Mouse (Mus musculus): ENCODE measurements around the gene Ptpra. TPM values are rescaled to one million over a fixed set of nuclear protein-coding genes. Genes with fewer than 3 reads are reported as not detected.

Ptpra gene
- total RNA-seq (2021) = 10 to 100 TPM; 17.3 to 21.4 TPM
- long read RNA-seq, experiment 1, full-length matches to known transcripts = 7 of 16 reads
- long read RNA-seq, experiment 1, partial matches to known transcripts = 1 of 16 reads
- long read RNA-seq, experiment 1, other reads (novel, unspliced or antisense) = 8 of 16 reads
- long read RNA-seq, experiment 2, full-length matches to known transcripts = 14 of 22 reads
- long read RNA-seq, experiment 2, partial matches to known transcripts = 0 of 22 reads
- long read RNA-seq, experiment 2, other reads (novel, unspliced or antisense) = 8 of 22 reads

- peak; percentile 90 for DNase-seq
These were observed at the start of gene Ptpra for GRCm38 (mm10) chr2:130449794-130450433. Ptpra (plus strand) TSS chr2:130450278.

DNA sequence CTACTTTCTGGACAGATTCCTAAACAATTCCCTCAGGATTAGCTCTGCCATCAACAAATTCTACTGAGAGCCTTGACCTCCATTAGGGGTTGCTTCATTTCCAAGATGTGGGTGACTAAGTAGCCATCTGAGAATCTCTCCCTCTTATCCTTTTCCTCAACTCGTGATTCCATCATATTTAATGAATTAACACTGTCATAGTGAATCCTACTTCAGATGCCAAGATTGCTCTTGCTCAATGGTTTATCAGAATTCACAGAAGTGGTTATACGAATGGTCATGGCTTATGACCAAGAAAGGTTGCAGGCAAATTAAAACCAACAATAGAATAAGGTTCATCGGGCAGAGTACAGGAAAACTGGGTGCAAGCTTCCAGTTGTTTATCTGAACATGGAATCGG lies 48.2 kb upstream of the Ptpra start:
- no peak for DNase-seq

GRCm38 (mm10) chr2:130404939-130405338 lies 45.1 kb upstream of the Ptpra start, which contains the start of the genes Gm28372 and 1700020A23Rik:
Gm28372 (plus strand) TSS chr2:130405239.
1700020A23Rik (plus strand) TSS chr2:130405259.
- no peak for DNase-seq

DNA sequence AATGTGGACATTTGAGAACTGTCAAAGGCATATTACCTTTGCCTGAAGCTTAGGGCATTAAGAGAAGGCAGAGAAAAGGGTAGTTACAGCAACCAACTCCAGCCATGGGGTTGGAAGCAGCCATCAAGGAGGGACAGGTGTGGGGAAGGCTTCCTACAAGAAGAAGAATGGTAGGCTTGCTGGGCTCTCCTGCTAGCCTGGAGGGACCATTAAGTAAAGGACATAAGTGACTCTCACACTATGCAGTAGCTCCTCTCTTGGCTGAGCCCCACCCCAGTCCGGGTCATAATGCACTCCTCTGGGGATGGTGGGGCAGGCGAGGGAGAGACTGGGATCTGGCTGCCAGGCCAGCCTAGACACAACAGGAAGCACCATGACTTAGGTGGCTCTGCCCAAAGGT lies 43.9 kb upstream of the Ptpra start, which contains the start of gene Tmem239:
TSS of gene Tmem239 (plus strand) at position 301 of the 400 bp plus-strand sequence.
- DNase-seq = no peak

DNA sequence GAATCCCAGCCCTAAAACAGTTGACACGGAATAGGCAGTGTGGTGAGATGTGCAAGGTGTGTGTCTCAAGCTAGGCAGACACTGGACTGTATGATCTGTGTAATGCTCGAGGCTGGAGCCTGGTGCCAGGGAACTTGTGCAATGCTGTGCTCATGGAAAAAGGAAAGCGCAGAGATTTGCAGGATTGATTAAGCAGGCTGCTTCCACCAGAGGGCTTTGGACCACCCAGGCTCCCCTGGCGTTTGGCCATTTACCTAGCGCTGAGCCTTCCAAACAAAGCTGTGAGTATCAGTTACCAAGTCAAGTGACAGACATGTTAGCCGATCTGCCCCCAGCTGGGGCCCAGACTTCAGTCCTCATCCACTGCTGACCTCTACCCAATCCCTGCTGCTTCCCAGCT lies 41.9 kb upstream of the Ptpra start:
- DNase-seq = no peak

GRCm38 (mm10) chr2:130411558-130412495 lies 38.3 kb upstream of the Ptpra start:
- peak; percentile 66 for DNase-seq

GRCm38 (mm10) chr2:130412775-130413174 lies 37.3 kb upstream of the Ptpra start:
- DNase-seq = no peak

- DNase-seq = no peak
These were observed 35.8 kb upstream of the Ptpra start for GRCm38 (mm10) chr2:130414094-130414856.

DNA sequence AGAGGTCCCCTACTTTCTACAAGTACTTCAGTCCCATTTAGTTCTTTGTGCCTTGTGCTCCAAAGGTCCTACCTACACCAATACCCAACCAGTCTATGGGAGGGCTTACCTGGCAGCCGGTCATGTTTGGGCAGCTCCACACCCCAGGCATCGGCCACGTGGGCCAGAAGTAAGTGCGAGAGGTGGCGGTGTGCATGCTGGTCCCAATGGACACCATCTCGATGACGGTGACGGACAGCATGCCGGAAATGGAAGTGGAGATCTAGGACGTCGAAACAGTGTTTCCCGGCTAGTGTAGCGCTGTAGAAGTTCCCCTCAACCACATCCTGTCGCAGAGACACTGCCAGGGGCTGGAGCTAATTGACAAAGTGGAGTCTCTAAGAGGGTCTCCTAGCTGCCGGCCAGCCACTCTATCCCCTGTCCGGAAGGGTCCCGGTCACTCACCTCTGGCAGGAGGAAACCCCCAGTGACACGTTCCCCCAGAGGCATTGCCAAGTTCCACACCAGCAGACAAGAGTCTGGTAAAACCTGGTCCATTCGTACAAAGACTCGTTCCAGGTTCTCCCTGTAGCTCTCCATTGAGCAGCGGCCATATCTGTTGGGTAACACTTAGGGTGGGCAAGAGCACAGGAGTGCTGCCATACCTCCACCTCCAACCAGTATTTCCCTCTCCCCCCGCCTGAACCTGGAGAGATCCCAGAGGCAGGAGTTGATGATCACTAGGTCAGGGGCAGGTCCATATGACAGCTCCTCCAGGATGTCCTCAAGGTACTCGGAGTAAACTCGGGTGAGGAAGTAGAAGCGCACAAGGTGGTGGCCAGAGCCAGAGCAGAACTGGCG lies 28.1 kb upstream of the Ptpra start:
- DNase-seq = no peak

- no peak for DNase-seq
These were observed 26.5 kb upstream of the Ptpra start for GRCm38 (mm10) chr2:130423397-130424125.

DNA sequence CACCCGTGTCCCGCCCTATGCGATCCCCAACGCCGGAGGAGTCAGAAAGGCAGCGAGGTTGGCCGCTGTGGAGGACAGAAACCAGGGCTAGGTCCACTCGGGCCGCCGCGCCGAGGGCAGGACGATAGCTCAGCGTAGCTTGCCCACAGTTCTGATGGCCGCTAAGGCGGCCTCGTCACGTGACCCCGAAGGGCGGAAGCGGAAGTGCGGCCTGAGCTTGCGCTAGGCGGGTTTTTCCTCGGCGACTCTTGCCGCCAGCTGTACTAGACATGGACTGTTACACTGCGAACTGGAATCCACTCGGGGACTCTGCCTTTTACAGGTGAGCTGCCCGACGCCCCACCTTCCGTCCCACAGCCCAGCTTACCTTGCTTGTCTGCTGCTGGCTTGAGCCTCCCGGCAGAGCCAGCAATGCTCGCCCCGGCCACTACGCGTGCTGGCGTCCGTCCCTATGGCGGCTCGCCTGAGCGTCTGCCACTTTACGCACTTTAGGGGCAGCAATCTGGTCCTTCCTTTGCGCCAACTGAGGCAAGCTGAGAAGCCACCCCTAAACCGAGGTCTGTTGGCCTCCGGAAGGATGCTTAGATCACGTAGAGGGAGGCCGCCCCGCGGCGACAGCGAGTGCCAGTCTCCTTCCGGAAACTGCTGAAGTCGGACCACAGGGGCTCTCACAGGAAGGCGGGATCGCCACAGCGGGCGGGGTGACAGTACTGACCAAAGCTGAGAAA lies 25.8 kb upstream of the Ptpra start, which contains the start of the genes Vps16 and Pced1a:
TSS of gene Vps16 (plus strand) at position 214 of the 728 bp plus-strand sequence.
TSS of gene Pced1a (minus strand) at position 576 of the 728 bp plus-strand sequence.
- peak; percentile 90 for DNase-seq

DNA sequence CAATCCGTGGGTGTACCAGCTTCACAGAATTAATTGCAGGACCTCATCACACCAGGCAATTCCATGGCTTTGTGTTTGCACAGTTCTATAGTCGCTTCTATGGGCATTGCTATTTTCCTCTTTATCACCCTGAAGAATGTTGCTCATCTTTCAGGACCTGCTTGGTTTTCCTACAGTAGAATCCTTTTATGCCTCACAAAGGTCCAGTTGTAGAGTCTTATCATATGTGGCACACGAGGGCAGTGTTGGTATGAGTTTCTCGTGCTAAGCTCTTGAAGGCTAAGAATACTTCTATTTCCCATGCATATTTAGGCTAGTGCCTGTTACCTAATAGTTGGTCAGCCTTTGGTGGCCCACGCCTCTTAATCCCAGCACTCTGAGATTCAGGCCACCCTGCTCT lies 25.0 kb upstream of the Ptpra start:
- DNase-seq = no peak

- no peak for DNase-seq
These were observed 20.2 kb upstream of the Ptpra start for GRCm38 (mm10) chr2:130429851-130430250.

- DNase-seq = no peak
These were observed 19.6 kb upstream of the Ptpra start for GRCm38 (mm10) chr2:130430484-130430883.

GRCm38 (mm10) chr2:130432157-130432556 lies 17.9 kb upstream of the Ptpra start:
- no peak for DNase-seq

- DNase-seq = no peak
These were observed 16.9 kb upstream of the Ptpra start for GRCm38 (mm10) chr2:130433152-130433551.

- DNase-seq = no peak
These were observed 13.3 kb upstream of the Ptpra start for GRCm38 (mm10) chr2:130436769-130437168.

DNA sequence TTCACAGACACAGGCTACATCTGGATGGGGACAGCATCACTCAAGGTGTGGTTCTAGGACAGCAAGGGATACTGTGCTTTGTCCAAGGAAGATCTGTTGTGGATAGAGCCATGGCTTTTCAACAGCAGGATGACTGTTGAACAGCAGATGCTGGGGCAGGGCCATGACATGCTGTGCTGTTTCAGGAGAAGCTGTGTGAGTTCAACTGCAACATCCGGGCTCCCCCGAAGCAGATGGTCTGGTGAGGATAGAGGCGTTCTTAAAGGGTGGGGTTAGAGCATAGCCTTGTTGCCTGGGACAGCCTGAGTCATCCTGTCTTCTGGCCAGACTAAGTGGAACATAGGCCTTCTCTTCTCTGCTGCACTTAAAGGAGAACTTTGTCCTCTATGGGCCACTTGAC lies 11.2 kb upstream of the Ptpra start:
- DNase-seq = no peak

GRCm38 (mm10) chr2:130439840-130440480 lies 10.1 kb upstream of the Ptpra start:
- no peak for DNase-seq
